Mouse (Mus musculus): ENCODE data around the gene Marcks. TPM values are rescaled to one million over a fixed set of nuclear protein-coding genes. Genes with fewer than 3 reads are reported as not detected.
A peak's percentile ranks its signal among the peaks of the same experiment; 100 is the strongest.

Marcks gene
- total and polyA plus RNA-seq, 3 experiments = 16.9 to 80.7 (median 74.2) TPM

GRCm38 (mm10) chr10:37133876-37134708, 4.6 kb downstream of the Marcks start:
- Histone ChIP-seq H3K4me1 (ENCODE audit: control insufficient read depth in 1 of 2, insufficient read depth in 2 of 2) (peaks cover 0 to 10% of the 10 kb centered on the region in 2 experiments; a peak in 2 of 4 replicates), H3K9me3 (replicated peaks; ENCODE audit: low read length) (no peaks in the 10 kb centered on the region), H3K4me2 (ENCODE audit: insufficient read depth, low read depth, poor library complexity, severe bottlenecking) (no peak overlapping the region), H3K9ac (ENCODE audit: insufficient read depth, low read depth) (no peak overlapping the region), H3K79me2 (replicated peaks; ENCODE audit: control insufficient read depth, extremely low read depth, insufficient read depth, poor library complexity, severe bottlenecking) (peaks cover 30% of the 10 kb centered on the region), H3K27ac (ENCODE audit: insufficient read depth, low read depth) (no peak overlapping the region), H3K27me3 (replicated peaks) (no peaks in the 10 kb centered on the region), H3K36me3 (replicated peaks in 1 of 2; ENCODE audit: control insufficient read depth in 1 of 2, insufficient read depth in 1 of 2, low read length in 1 of 2) (peaks cover 0 to 15% of the 10 kb centered on the region in 2 experiments), H3K4me3 (replicated peaks in 1 of 3; ENCODE audit: low read depth in 2 of 3, low read length in 2 of 3, poor library complexity in 1 of 3) (no peak overlapping the region)
- DNase-seq (ENCODE audit: extremely low read depth) = no peak
- dilution Hi-C loops (cut with MboI; ENCODE audit: extremely low pct_ligation_motif_present, extremely low pct_unique_long_range_greater_than_20kb, low sequenced_read_pairs) = no loop called here
- TF ChIP-seq POLR2AphosphoS2 (IDR thresholded peaks at IDR 0.05; ENCODE audit: low read depth, low read length) (peak; percentile 75; the same call in 1 of the 2 replicates), UBTF (IDR thresholded peaks at IDR 0.05; ENCODE audit: low read depth, low read length) (no peak)
- in situ Hi-C loops (cut with MboI; ENCODE audit: low pct_ligation_motif_present, low pct_unique_long_range_greater_than_20kb, low sequenced_read_pairs) = loop anchor here (10.0 kb wide), 1 partner anchor 101 kb away; no protein-coding TSS in a partner anchor

DNA sequence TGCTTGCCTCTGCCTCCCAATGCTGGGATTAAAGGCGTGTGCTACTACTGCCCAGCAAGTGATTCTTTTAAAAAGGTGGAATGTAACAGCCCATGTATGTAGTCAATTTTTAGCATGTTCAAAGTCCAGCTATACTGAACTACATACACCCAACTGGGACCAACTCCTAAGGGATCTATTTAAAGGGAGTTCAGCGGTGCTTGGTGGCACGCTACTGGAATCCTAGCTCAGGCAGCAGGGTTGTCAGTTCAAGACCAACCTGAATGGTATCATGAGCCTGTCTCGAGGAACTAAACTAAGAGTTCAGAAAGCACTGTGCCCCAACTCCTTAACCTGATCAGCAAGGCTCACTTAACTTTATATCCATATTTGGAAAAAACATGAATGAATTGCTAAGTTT, 6.0 kb downstream of the Marcks start:
- no peak overlapping the region for H3K27ac ChIP-seq (ENCODE audit: insufficient read depth, low read depth)
- H3K4me2 ChIP-seq (ENCODE audit: insufficient read depth, low read depth, poor library complexity, severe bottlenecking) = no peak overlapping the region
- peaks cover 21% of the 10 kb centered on the region for H3K79me2 ChIP-seq (replicated peaks; ENCODE audit: control insufficient read depth, extremely low read depth, insufficient read depth, poor library complexity, severe bottlenecking)
- H3K9me3 ChIP-seq (replicated peaks; ENCODE audit: low read length) = no peaks in the 10 kb centered on the region
- dilution Hi-C loops (cut with MboI; ENCODE audit: extremely low pct_ligation_motif_present, extremely low pct_unique_long_range_greater_than_20kb, low sequenced_read_pairs) (no loop called here), in situ Hi-C loops (cut with MboI; ENCODE audit: low pct_ligation_motif_present, low pct_unique_long_range_greater_than_20kb, low sequenced_read_pairs) (loop anchor here (10.0 kb wide), 1 partner anchor 102 kb away; no protein-coding TSS in a partner anchor)
- no peak for DNase-seq (ENCODE audit: extremely low read depth)
- no peaks in the 10 kb centered on the region for H3K27me3 ChIP-seq (replicated peaks)
- H3K9ac ChIP-seq (ENCODE audit: insufficient read depth, low read depth) = no peak overlapping the region
- no peak for TF ChIP-seq GABPA (IDR thresholded peaks at IDR 0.05; ENCODE audit: insufficient replicate concordance, low read depth, low read length)
- TF ChIP-seq CTCF (conservative IDR thresholded peaks at IDR 0.05 in 1 of 2, IDR thresholded peaks at IDR 0.05 in 1 of 2; ENCODE audit: low read depth in 2 of 2, low read length in 2 of 2) = no peak
- no peak for TF ChIP-seq JUN (IDR thresholded peaks at IDR 0.05; ENCODE audit: insufficient read depth, low read depth, low read length)
- no peak for TF ChIP-seq SMC3 (IDR thresholded peaks at IDR 0.05; ENCODE audit: low read depth, low read length)
- no peak for TF ChIP-seq ZMIZ1 (IDR thresholded peaks at IDR 0.05; ENCODE audit: low read depth, low read length)
- TF ChIP-seq MYC (IDR thresholded peaks at IDR 0.05; ENCODE audit: low read depth, low read length) = no peak
- no peak for TF ChIP-seq TBP (conservative IDR thresholded peaks at IDR 0.05; ENCODE audit: low read depth, low read length)
- TF ChIP-seq ELF1 (IDR thresholded peaks at IDR 0.05; ENCODE audit: low read depth, low read length) = no peak
- no peak for TF ChIP-seq POLR2A (IDR thresholded peaks at IDR 0.05; ENCODE audit: low read depth, low read length)
- no peak for TF ChIP-seq MAFK (IDR thresholded peaks at IDR 0.05; ENCODE audit: insufficient replicate concordance, low read length)
- no peak for TF ChIP-seq RCOR1 (conservative IDR thresholded peaks at IDR 0.05; ENCODE audit: low read depth, low read length)
- no peak for TF ChIP-seq NELFE (IDR thresholded peaks at IDR 0.05; ENCODE audit: low read depth, low read length)
- no peak for TF ChIP-seq IRF4 (IDR thresholded peaks at IDR 0.05; ENCODE audit: low read depth, low read length)
- TF ChIP-seq ZNF384 (IDR thresholded peaks at IDR 0.05; ENCODE audit: low read depth, low read length) = no peak
- TF ChIP-seq UBTF (IDR thresholded peaks at IDR 0.05; ENCODE audit: low read depth, low read length) = no peak
- H3K4me1 ChIP-seq (ENCODE audit: control insufficient read depth in 1 of 2, insufficient read depth in 2 of 2) = peaks cover 0 to 10% of the 10 kb centered on the region in 2 experiments; a peak in 2 of 4 replicates
- no peak overlapping the region for H3K4me3 ChIP-seq (replicated peaks in 1 of 3; ENCODE audit: low read depth in 2 of 3, low read length in 2 of 3, poor library complexity in 1 of 3)
- H3K36me3 ChIP-seq (replicated peaks in 1 of 2; ENCODE audit: control insufficient read depth in 1 of 2, insufficient read depth in 1 of 2, low read length in 1 of 2) = peaks cover 0 to 15% of the 10 kb centered on the region in 2 experiments
